Mouse (Mus musculus) erythroid progenitor cell, adult 5-6 weeks (primary cell): ENCODE results near the gene Pkp1. TPM values are rescaled to one million over a fixed set of nuclear protein-coding genes. Genes with fewer than 3 reads are reported as not detected.

Experiments used
- ATAC-seq: replicated peaks from 2 replicates; pipeline ENCODE4 v1.8.0; 2016; ENCODE audit warnings: moderate number of reproducible peaks, mild to moderate bottlenecking, moderate TSS enrichment, inconsistent platforms; ENCODE audit not compliant: poor library complexity, low FRiP score, severe bottlenecking
- total RNA-seq, 2 experiments: library from RNA; stranded (forward) in 1 of 2; stranded (reverse) in 1 of 2; fragments of 150-400 nt in 1 of 2; fragments of 186-747, 209-891 nt in 1 of 2; gene quantifications; 2 replicates each; pipeline versions ENCODE4 v1.2.3 to v1.2.4; 2015 to 2017; ENCODE audit warnings: low replicate concordance in 2 of 2

Gene Pkp1
- total RNA-seq, 2 experiments from 2014 or later: not detected

GRCm38 (mm10) chr1:135913657-135914056, 5.3 kb downstream of the Pkp1 start:
- no peak for ATAC-seq

- no peak for ATAC-seq
Measured at GRCm38 (mm10) chr1:135909381-135909780, 9.6 kb downstream of the Pkp1 start.

- no peak for ATAC-seq
Measured at GRCm38 (mm10) chr1:135906736-135907135, 12.3 kb downstream of the Pkp1 start.

- no peak for ATAC-seq
Measured at GRCm38 (mm10) chr1:135899991-135900515, 19.0 kb downstream of the Pkp1 start.

DNA sequence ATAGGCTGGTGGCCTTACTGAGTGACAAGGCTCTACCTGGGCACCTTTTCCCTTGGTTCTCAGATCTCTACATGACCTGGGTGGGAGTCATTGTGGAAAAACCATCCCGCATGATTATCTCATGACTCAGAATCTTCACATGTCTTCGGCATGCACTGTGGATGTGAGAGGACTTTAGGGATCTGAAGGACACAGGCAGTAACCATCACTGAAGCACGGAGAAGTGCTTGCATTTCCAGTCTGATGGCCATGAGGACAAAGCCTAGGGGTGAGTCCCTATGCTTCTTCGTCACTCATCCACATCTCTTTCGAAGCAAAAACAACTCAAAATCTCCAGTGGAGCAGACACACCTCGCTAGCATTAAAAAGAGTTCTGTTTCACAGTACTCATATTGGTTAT, 19.7 kb downstream of the Pkp1 start:
- no peak for ATAC-seq

- ATAC-seq: peak; percentile 92
Measured at GRCm38 (mm10) chr1:135895367-135895766, 23.6 kb downstream of the Pkp1 start.

DNA sequence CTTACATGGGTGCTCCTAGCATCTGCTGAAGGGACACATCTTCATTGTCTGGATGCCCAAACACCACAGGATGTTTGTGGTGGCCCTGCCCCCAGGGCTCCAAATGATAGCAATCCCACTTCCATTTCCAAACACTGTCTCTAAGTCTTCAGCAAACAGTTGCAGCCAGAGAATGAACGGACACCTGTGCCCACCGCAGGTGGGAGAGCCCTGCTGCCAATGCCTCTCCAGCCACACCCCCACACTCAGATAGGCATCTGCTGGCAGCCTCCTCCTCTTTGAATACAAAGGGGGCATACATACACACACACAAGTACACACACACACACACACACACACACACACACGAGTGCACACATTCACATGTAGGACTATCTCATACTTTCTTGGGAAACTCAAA, 25.6 kb downstream of the Pkp1 start:
- ATAC-seq: no peak

- no peak for ATAC-seq
Measured at GRCm38 (mm10) chr1:135892764-135893163, 26.2 kb downstream of the Pkp1 start.

GRCm38 (mm10) chr1:135892233-135892632, 26.8 kb downstream of the Pkp1 start:
- ATAC-seq: no peak

DNA sequence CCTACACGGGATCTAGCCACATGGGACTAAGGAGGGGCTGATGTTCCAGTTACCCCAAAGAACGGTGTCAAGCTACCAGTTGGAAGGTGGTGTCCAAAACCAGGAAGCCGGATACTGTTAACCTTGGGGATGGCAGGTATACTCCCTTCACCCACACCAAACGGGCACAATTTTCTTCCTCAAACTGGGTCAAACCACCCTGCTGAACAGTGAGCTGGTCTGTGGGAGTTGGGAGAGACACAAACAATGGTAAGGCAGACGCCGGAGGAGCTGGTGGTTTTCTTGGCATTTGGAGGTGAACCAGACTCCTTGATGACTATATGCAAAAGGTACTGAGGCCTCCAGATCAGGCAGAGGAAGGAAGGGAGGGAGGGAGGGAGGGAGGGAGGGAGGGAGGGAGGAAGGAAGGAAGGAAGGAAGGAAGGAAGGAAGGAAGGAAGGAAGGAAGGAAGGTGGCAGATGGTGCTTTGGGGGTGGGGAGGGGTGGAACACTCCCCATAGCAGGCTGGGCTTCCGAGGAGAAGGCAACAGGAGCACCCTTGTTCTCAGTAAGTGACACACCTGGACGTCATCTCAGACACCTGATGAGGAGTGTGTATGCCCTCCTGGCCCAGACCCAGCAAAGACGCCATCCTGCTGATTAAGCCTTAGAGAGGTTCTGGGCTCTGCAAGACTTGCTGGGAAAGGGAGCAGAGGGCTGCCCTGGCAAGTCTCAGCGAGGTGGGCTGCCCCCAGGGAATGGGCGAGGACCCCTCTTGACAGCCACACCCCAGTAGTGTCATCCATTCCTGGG, 27.4 kb downstream of the Pkp1 start:
- ATAC-seq: no peak

DNA sequence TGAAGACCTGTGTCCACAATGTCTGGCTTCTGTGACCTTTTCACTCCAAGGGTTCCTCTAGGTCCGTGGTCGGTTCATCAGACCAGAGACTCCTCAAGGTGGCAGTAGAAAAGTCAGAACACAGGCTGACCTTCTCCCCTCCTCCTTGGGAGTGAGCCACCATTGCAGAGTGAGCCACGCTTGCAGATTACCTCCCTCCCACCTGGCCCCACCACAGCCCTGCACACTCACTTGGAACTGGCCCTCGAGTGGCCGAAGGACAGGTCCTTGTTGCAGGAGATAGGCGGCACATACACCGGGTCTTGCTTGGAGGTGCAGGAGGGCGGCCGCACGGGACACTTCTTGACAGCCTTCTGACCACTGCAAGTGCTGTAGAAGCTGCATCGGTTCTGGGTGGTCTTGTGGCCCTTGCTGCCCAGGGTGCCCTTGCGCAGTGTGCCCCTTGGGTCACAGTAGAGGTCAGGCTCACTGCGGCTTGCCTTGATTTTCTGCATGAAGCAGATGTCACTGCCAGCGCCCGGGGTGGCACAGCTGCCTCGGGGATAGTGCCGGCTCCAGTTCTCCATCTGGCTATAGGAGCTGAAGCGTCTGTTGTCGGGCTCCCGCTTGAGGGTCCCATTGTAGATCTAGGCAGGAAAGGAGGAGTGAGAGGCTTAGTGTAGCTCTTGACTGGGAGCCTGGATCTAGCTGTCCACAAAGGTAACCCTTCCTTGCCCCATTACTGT, 29.4 kb downstream of the Pkp1 start:
- no peak for ATAC-seq

DNA sequence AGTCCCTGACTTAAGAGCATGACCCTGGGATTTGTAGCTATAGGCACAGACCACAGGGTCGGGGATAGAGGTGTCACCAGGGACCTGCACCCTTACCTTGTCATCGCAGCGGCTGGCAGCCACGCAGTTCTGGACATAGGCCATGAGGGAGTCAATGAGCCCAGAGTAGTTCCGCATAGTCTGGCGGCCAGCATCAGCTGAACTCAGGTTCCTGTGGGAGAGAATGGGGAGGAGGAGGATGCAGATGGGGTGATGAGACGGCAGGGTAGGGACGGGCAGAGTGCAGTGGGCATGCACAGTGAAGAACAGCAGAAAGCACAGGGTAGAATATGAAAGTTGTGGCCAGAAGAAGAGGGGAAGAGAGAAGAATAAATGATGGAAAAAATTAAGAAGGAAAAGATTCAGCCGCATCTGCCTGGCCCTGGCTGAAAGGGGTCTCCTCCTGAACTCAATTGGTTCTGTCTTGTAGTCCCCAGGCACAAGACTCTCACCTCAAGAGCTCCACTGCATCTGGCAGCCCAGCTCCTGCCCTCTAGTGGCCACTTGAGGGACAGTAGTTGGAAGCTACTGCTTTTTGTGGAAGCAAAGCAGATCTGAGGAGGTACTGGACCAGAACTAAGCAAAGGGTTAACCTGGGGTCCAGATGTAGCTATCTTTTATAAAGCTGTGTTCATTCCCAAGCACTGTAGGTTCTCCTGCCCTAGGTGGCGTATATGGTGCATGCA, 36.5 kb downstream of the Pkp1 start:
- peak; percentile 84 for ATAC-seq

DNA sequence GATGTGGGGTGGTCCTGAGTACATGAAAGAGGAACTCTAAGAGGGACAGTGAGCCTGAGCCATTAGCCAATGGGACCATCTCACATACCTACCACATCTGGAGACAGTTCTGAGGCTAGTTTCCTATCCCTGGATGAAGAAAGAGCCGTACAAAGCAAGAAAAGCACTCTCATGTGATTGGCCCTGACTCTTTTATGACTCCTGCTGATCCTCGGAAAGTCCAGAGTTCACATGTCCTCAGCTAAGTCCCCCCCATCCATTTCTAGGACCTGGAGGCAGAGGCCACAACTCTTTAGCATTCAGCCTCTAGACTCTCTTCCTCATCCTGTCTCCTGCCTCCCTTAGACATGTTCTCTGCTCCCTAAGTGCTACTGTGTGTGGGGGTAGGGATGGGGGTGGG, 41.8 kb downstream of the Pkp1 start:
- no peak for ATAC-seq

GRCm38 (mm10) chr1:135872991-135873390, 46.0 kb downstream of the Pkp1 start:
- no peak for ATAC-seq

GRCm38 (mm10) chr1:135868570-135868969, 50.4 kb downstream of the Pkp1 start:
- ATAC-seq: no peak

DNA sequence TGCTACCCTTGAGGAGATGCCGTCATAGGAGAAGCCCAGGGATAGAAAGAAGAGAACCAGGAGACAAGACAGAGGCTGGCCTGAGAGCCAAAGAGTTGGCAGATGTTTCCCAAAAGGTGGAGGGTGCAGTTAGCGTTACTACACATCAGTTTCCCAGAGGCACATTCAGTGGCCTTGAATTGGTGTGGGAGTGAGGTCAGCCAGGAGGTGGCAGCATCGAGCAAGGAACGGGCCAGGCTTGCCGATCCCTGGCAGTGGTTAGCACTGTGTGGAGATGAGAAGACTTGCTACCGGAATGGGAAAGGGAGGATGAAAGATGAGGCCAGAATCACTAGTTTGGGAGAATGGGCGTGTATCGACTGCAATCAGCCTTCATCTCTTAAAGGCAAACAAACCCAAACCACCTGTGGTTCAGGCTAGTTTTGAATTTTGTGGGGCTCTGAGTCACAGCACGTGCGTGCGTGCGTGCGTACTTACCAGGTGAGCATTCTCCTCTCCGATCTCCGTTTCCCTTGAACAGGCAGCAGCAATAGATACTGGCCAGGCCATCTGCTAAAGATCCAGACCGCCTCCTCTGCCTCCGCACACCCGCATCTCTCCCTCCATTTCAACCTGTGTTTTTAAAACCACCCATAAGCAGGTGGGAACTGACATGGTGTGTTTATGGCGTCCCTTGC, 53.4 kb downstream of the Pkp1 start:
- peak; percentile 82 for ATAC-seq

GRCm38 (mm10) chr1:135864830-135865229, 54.2 kb downstream of the Pkp1 start:
- ATAC-seq: no peak

- ATAC-seq: no peak
Measured at GRCm38 (mm10) chr1:135863786-135864335, 55.1 kb downstream of the Pkp1 start.

DNA sequence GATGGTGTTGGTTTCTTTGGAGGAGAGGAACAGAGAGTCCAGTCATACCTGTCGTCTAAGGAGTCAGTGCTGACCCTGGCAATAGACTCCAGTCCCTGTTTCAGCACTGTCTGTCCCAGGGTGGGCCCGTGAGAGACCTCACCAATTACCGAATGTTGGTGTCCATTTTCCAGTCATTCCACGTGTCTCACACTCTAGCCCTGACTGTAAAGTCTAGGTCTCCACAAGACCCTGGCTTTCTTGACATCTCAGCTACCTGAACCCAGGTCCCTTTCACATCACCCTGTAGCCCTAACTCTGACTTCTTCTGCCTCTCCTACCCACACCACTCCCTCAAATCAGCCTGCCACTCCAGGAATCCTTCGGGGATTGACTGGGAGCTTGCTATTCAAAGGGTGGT, 56.4 kb downstream of the Pkp1 start:
- no peak for ATAC-seq
